Mouse (Mus musculus): ENCODE measurements around the gene Limk1. TPM values are rescaled to one million over a fixed set of nuclear protein-coding genes. Genes with fewer than 3 reads are reported as not detected.

Limk1 gene
- polyA plus RNA-seq, 1 experiment from 2014 or later = 0.59 TPM

DNA sequence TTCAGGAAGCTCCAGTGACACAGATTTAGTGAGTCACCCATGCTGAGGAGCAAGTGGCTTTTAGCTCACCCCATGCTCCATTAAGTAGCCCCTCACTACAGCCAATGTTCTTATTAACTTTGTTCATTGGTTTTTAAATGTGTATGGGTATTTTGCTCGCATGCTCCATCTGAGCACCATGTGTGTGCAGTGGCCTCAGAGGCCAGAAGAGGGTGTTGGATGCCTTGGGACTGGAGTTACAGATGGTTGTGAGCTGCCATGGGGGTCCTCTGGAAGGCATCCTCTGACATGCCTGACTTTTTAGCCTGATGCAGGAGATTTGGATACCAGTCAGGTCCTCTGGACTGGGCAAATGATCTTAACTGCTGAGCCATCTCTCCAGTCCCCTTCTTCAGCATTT, 44.3 kb downstream of the Limk1 start:
- peaks cover 8% of the 10 kb centered on the region for H3K4me1 ChIP-seq (ENCODE audit: insufficient read depth)
- H3K9me3 ChIP-seq (ENCODE audit: low read length) = no peaks in the 10 kb centered on the region
- 54% methylated on average over 1 of the region's 1 CpGs for WGBS (ENCODE audit: insufficient replicate concordance)
- H3K27me3 ChIP-seq (ENCODE audit: insufficient read depth, low read length) = no peaks in the 10 kb centered on the region
- TF ChIP-seq EP300 (IDR thresholded peaks at IDR 0.05; ENCODE audit: low read depth) (no peak), CTCF (IDR thresholded peaks at IDR 0.05; ENCODE audit: low read depth) (peak; percentile 29; the same call in 1 of the 2 replicates)
- H3K36me3 ChIP-seq (replicated peaks; ENCODE audit: insufficient read depth, low read length) = no peaks in the 10 kb centered on the region
- DNase-seq (no peak), ATAC-seq (no peak)
- peak overlapping the region; percentile 66 for H3K27ac ChIP-seq (ENCODE audit: low read depth)
- H3K9ac ChIP-seq (replicated peaks) = no peak overlapping the region
- no peak overlapping the region for H3K4me2 ChIP-seq (ENCODE audit: low read depth, low read length)
- H3K4me3 ChIP-seq (ENCODE audit: low read depth, low read length) = no peak overlapping the region

DNA sequence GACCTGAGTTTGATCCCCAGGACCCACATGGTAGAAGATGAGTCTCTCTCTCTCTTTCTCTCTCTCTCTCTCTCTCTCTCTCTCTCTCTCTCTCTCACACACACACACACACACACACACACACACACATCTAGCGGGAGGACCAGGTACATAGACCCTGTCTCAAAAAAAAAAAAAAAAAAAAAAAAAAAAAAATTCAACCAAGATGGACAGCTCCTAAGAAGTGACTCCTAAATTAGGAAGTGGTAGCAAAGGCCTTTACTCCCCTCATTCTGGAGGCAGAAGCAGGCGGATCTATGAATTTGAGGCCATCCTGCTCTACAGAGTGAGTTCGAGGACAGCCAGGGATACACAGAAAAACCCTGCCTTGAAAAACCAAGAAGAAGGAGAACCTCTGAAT, 48.0 kb downstream of the Limk1 start:
- Histone ChIP-seq H3K27me3 (ENCODE audit: insufficient read depth, low read length) (no peaks in the 10 kb centered on the region), H3K9me3 (ENCODE audit: low read length) (no peaks in the 10 kb centered on the region), H3K27ac (ENCODE audit: low read depth) (no peak overlapping the region), H3K36me3 (replicated peaks; ENCODE audit: insufficient read depth, low read length) (peaks cover 5% of the 10 kb centered on the region), H3K4me3 (ENCODE audit: low read depth, low read length) (no peak overlapping the region), H3K4me2 (ENCODE audit: low read depth, low read length) (no peak overlapping the region), H3K9ac (replicated peaks) (no peak overlapping the region), H3K4me1 (ENCODE audit: insufficient read depth) (peaks cover 11% of the 10 kb centered on the region)
- DNase-seq (no peak), ATAC-seq (no peak)
- TF ChIP-seq EP300 (IDR thresholded peaks at IDR 0.05; ENCODE audit: low read depth) = no peak
- no peak for TF ChIP-seq CTCF (IDR thresholded peaks at IDR 0.05; ENCODE audit: low read depth)
- WGBS (ENCODE audit: insufficient replicate concordance) = 67% methylated on average over 3 of the region's 3 CpGs

DNA sequence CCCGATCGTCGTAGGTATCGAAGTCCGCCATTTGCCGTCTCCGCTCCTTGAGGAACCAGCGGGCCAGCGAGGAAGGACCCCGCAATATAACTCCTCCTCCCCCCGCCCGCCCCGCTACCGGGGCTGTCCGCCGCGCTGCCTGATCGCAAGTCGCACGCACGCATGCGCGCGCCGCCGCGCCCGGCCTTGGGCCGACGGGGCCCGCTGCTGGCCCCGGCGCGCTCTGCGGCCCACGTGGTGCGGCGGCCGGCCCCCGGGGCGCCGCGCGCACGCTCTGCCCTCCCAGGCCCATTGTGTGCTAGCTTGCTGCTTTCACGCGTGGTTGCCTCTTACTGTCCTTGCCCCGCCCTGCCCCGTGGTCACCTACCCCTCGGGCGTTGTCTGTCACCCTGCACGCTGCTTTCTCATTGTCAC, 49.1 kb downstream of the Limk1 start, which contains the start of gene Eif4h:
Eif4h (minus strand) TSS at position 222 of the 414 bp plus-strand sequence.
- TF ChIP-seq CTCF (IDR thresholded peaks at IDR 0.05; ENCODE audit: low read depth) = no peak
- no peak for TF ChIP-seq EP300 (IDR thresholded peaks at IDR 0.05; ENCODE audit: low read depth)
- Histone ChIP-seq H3K36me3 (replicated peaks; ENCODE audit: insufficient read depth, low read length) (peaks cover 11% of the 10 kb centered on the region), H3K27me3 (ENCODE audit: insufficient read depth, low read length) (no peaks in the 10 kb centered on the region), H3K4me3 (ENCODE audit: low read depth, low read length) (peak within 1 kb of the TSS; percentile 84), H3K4me2 (ENCODE audit: low read depth, low read length) (peak within 1 kb of the TSS; percentile 82), H3K4me1 (ENCODE audit: insufficient read depth) (peaks cover 9% of the 10 kb centered on the region), H3K9me3 (ENCODE audit: low read length) (no peaks in the 10 kb centered on the region), H3K9ac (replicated peaks) (peak within 1 kb of the TSS; percentile 100), H3K27ac (ENCODE audit: low read depth) (peak within 1 kb of the TSS; percentile 94)
- under 1% methylated on average over 50 of the region's 52 CpGs for WGBS (ENCODE audit: insufficient replicate concordance)
- DNase-seq (peak; percentile 98), ATAC-seq (peak; percentile 93)

DNA sequence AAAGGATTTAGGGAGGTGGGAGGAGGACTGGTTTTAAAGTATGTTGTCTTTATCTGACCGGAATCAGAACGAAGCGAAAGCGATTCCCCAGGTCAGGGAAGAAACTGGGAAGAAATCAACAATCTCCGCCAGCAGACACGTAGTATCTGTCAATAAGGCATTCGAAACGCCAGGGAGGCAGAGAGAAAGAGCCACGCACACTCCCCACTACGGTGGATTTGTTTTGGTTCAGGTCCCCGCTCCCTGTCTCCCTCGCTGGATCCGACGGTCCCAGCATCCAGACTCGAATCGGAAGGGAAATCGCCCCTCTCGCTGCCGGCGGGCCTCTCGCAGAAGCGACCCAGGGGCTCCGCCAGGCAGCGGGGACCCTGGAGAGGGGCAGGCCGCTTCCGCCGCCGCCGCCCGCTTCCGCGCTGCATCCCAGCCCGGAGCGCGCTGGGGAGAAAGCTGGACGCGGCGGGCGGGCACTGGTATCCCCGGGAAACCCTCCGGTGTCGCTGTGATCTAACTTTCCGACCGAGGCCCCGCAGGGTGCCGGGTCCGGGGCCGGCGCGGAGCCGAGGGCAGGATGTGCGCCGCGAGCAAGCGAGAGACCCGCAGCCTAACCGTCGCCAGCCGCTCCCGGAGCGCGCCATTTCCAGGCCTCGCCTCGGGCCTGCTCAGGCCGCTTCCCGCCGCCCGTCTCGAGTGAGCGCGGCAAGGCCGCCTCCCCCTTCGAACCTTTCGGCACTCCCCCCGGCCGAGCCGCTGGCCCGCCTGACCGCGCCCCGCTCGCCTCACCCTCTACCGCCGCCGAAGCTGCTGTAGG, 49.7 kb downstream of the Limk1 start:
- no peaks in the 10 kb centered on the region for H3K27me3 ChIP-seq (ENCODE audit: insufficient read depth, low read length)
- H3K36me3 ChIP-seq (replicated peaks; ENCODE audit: insufficient read depth, low read length) = peaks cover 11% of the 10 kb centered on the region
- H3K9ac ChIP-seq (replicated peaks) = peak overlapping the region; percentile 100
- TF ChIP-seq EP300 (IDR thresholded peaks at IDR 0.05; ENCODE audit: low read depth) (no peak), CTCF (IDR thresholded peaks at IDR 0.05; ENCODE audit: low read depth) (no peak)
- peak overlapping the region; percentile 84 for H3K4me3 ChIP-seq (ENCODE audit: low read depth, low read length)
- ATAC-seq (peak; percentile 72), DNase-seq (no peak)
- H3K4me2 ChIP-seq (ENCODE audit: low read depth, low read length) = peak overlapping the region; percentile 82
- under 1% methylated on average over 65 of the region's 85 CpGs for WGBS (ENCODE audit: insufficient replicate concordance)
- H3K27ac ChIP-seq (ENCODE audit: low read depth) = peak overlapping the region; percentile 94
- peaks cover 8% of the 10 kb centered on the region for H3K4me1 ChIP-seq (ENCODE audit: insufficient read depth)
- no peaks in the 10 kb centered on the region for H3K9me3 ChIP-seq (ENCODE audit: low read length)

DNA sequence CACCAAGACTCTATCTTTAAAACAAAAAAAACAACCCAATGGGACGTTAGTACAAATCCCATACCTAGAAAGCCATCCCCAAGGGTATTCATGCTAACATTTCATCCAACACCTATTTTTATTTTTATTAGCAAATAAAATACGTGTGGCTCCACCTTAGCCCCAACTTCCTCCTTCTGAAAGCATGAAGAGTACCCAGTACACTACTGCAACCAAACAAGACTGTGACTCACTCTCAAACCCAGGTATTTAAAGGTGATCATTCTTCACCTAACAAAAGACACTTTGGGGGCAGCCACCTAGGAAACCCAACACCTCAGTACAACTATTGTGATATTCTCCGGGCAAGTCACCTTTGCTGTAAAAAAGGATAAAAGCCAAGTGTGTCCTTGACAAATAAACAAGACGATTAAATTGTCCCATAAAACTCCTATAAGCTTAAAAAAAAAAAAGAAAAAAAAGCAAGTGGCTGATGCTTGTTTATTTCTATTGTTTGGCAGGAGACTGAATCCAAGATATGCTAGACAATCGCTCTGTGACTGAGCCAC, 50.5 kb downstream of the Limk1 start:
- ATAC-seq = no peak

DNA sequence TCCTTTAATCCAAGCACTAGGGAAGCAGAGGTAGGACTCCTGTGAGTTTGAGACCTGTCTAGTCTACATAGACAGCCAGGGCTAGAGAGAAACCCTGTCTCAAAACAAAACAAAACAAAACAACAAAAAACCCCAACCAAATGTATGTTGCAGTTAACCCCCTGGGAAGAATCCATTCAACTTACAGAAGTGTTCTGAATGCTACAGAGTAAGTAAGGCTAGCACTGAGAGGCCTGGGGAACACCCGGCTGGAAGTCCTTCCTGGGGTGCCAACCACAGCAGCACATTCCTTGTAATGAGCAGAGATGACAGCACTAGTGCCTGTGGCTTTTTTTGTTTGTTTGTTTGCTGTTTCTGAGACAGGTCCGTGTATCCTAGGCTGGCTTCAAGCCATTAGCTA, 55.6 kb downstream of the Limk1 start:
- H3K4me3 ChIP-seq (ENCODE audit: low read depth, low read length) = no peak overlapping the region
- no peaks in the 10 kb centered on the region for H3K27me3 ChIP-seq (ENCODE audit: insufficient read depth, low read length)
- peaks cover 41% of the 10 kb centered on the region for H3K36me3 ChIP-seq (replicated peaks; ENCODE audit: insufficient read depth, low read length)
- DNase-seq = no peak
- H3K4me1 ChIP-seq (ENCODE audit: insufficient read depth) = peaks cover 28% of the 10 kb centered on the region
- H3K9me3 ChIP-seq (ENCODE audit: low read length) = no peaks in the 10 kb centered on the region
- TF ChIP-seq EP300 (IDR thresholded peaks at IDR 0.05; ENCODE audit: low read depth) = no peak
- no peak for TF ChIP-seq CTCF (IDR thresholded peaks at IDR 0.05; ENCODE audit: low read depth)
- ATAC-seq = no peak
- H3K9ac ChIP-seq (replicated peaks) = no peak overlapping the region
- no peak overlapping the region for H3K4me2 ChIP-seq (ENCODE audit: low read depth, low read length)
- 67% methylated on average over 2 of the region's 2 CpGs for WGBS (ENCODE audit: insufficient replicate concordance)
- no peak overlapping the region for H3K27ac ChIP-seq (ENCODE audit: low read depth)

More for the DNA sequence above, 50.5 kb downstream of the Limk1 start:
- no peak for TF ChIP-seq CTCF (IDR thresholded peaks at IDR 0.05; ENCODE audit: low read depth)
- H3K4me2 ChIP-seq (ENCODE audit: low read depth, low read length) = peak overlapping the region; percentile 82
- H3K9me3 ChIP-seq (ENCODE audit: low read length) = no peaks in the 10 kb centered on the region
- peak overlapping the region; percentile 84 for H3K4me3 ChIP-seq (ENCODE audit: low read depth, low read length)
- no peak for DNase-seq
- no peaks in the 10 kb centered on the region for H3K27me3 ChIP-seq (ENCODE audit: insufficient read depth, low read length)
- peaks cover 8% of the 10 kb centered on the region for H3K4me1 ChIP-seq (ENCODE audit: insufficient read depth)
- peaks cover 17% of the 10 kb centered on the region for H3K36me3 ChIP-seq (replicated peaks; ENCODE audit: insufficient read depth, low read length)
- WGBS (ENCODE audit: insufficient replicate concordance) = 15% methylated on average over 5 of the region's 5 CpGs
- peak overlapping the region; percentile 100 for H3K9ac ChIP-seq (replicated peaks)
- peak overlapping the region; percentile 94 for H3K27ac ChIP-seq (ENCODE audit: low read depth)
